Mouse (Mus musculus): ENCODE results near the gene Lrrc8e. TPM values are rescaled to one million over a fixed set of nuclear protein-coding genes. Genes with fewer than 3 reads are reported as not detected.
A peak's percentile ranks its signal among the peaks of the same experiment; 100 is the strongest.

Gene Lrrc8e
- total and polyA plus RNA-seq, 3 experiments = 0.29 to 0.52 (median 0.37) TPM

- no peak overlapping the region for H3K9ac ChIP-seq (ENCODE audit: low read depth, low read length)
- WGBS = 19% methylated on average over 18 of the region's 18 CpGs
- no peaks in the 10 kb centered on the region for H3K36me3 ChIP-seq (ENCODE audit: control insufficient read depth, insufficient read depth, low read length)
- H3K27ac ChIP-seq = no peak overlapping the region
- intact Hi-C loops (cut with DNase I) = no loop called here
- peaks cover 3% of the 10 kb centered on the region; the same call in 1 of the 2 replicates for H3K4me1 ChIP-seq (ENCODE audit: control insufficient read depth, insufficient read depth, low read length)
- no peak overlapping the region for H3K4me3 ChIP-seq
- H3K79me2 ChIP-seq (replicated peaks; ENCODE audit: control insufficient read depth, insufficient read depth, low read length) = no peaks in the 10 kb centered on the region
- TF ChIP-seq CTCF (IDR thresholded peaks at IDR 0.05) = no peak
- no peak for TF ChIP-seq EP300 (IDR thresholded peaks at IDR 0.05; ENCODE audit: insufficient read depth, low read depth, low read length)
- no peak for TF ChIP-seq POLR2A (IDR thresholded peaks at IDR 0.05; ENCODE audit: insufficient read depth, low read depth, low read length)
- H3K27me3 ChIP-seq (ENCODE audit: control insufficient read depth, insufficient read depth, low read length) = peaks cover 17% of the 10 kb centered on the region
- DNase-seq = no peak
Measured at GRCm38 (mm10) chr8:4216296-4216695, 10.3 kb upstream of the Lrrc8e start.

- no peak within 1 kb of the TSS for H3K27ac ChIP-seq
- intact Hi-C loops (cut with DNase I) = no loop called here
- H3K9ac ChIP-seq (ENCODE audit: low read depth, low read length) = no peak within 1 kb of the TSS
- no peaks in the 10 kb centered on the region for H3K36me3 ChIP-seq (ENCODE audit: control insufficient read depth, insufficient read depth, low read length)
- TF ChIP-seq POLR2A (IDR thresholded peaks at IDR 0.05; ENCODE audit: insufficient read depth, low read depth, low read length) (no peak), CTCF (IDR thresholded peaks at IDR 0.05) (no peak), EP300 (IDR thresholded peaks at IDR 0.05; ENCODE audit: insufficient read depth, low read depth, low read length) (no peak)
- H3K27me3 ChIP-seq (ENCODE audit: control insufficient read depth, insufficient read depth, low read length) = peaks cover 17% of the 10 kb centered on the region
- DNase-seq = no peak
- 4% methylated on average over 44 of the region's 44 CpGs for WGBS
- H3K4me1 ChIP-seq (ENCODE audit: control insufficient read depth, insufficient read depth, low read length) = peaks cover 3% of the 10 kb centered on the region; the same call in 1 of the 2 replicates
- 0 out of 2 replicates have a peak within 1 kb of the TSS, but pooled peaks have one; percentile 2 for H3K4me3 ChIP-seq
- H3K79me2 ChIP-seq (replicated peaks; ENCODE audit: control insufficient read depth, insufficient read depth, low read length) = no peaks in the 10 kb centered on the region
Measured at GRCm38 (mm10) chr8:4216791-4217621, 9.6 kb upstream of the Lrrc8e start, which contains the start of gene Prr36. TSS of gene Prr36 (minus strand) at chr8:4217459.

GRCm38 (mm10) chr8:4219617-4220016, 7.0 kb upstream of the Lrrc8e start:
- WGBS = 86% methylated on average over 3 of the region's 3 CpGs
- no peaks in the 10 kb centered on the region for H3K79me2 ChIP-seq (replicated peaks; ENCODE audit: control insufficient read depth, insufficient read depth, low read length)
- no peaks in the 10 kb centered on the region for H3K36me3 ChIP-seq (ENCODE audit: control insufficient read depth, insufficient read depth, low read length)
- no peak overlapping the region for H3K4me3 ChIP-seq
- intact Hi-C loops (cut with DNase I) = no loop called here
- H3K27me3 ChIP-seq (ENCODE audit: control insufficient read depth, insufficient read depth, low read length) = peaks cover 16% of the 10 kb centered on the region
- no peak for DNase-seq
- no peak for TF ChIP-seq EP300 (IDR thresholded peaks at IDR 0.05; ENCODE audit: insufficient read depth, low read depth, low read length)
- TF ChIP-seq POLR2A (IDR thresholded peaks at IDR 0.05; ENCODE audit: insufficient read depth, low read depth, low read length) = no peak
- TF ChIP-seq CTCF (IDR thresholded peaks at IDR 0.05) = no peak
- H3K27ac ChIP-seq = no peak overlapping the region
- H3K9ac ChIP-seq (ENCODE audit: low read depth, low read length) = no peak overlapping the region
- H3K4me1 ChIP-seq (ENCODE audit: control insufficient read depth, insufficient read depth, low read length) = no peaks in the 10 kb centered on the region

- no peaks in the 10 kb centered on the region for H3K4me1 ChIP-seq (ENCODE audit: control insufficient read depth, insufficient read depth, low read length)
- H3K27me3 ChIP-seq (ENCODE audit: control insufficient read depth, insufficient read depth, low read length) = peaks cover 10% of the 10 kb centered on the region
- DNase-seq = no peak
- H3K9ac ChIP-seq (ENCODE audit: low read depth, low read length) = no peak overlapping the region
- H3K27ac ChIP-seq = no peak overlapping the region
- H3K79me2 ChIP-seq (replicated peaks; ENCODE audit: control insufficient read depth, insufficient read depth, low read length) = no peaks in the 10 kb centered on the region
- H3K4me3 ChIP-seq = no peak overlapping the region
- TF ChIP-seq POLR2A (IDR thresholded peaks at IDR 0.05; ENCODE audit: insufficient read depth, low read depth, low read length) (no peak), CTCF (IDR thresholded peaks at IDR 0.05) (no peak), EP300 (IDR thresholded peaks at IDR 0.05; ENCODE audit: insufficient read depth, low read depth, low read length) (no peak)
- H3K36me3 ChIP-seq (ENCODE audit: control insufficient read depth, insufficient read depth, low read length) = no peaks in the 10 kb centered on the region
- intact Hi-C loops (cut with DNase I) = no loop called here
Measured at GRCm38 (mm10) chr8:4222059-4222458, 4.6 kb upstream of the Lrrc8e start.

- no peak overlapping the region for H3K4me3 ChIP-seq
- no peak overlapping the region for H3K27ac ChIP-seq
- TF ChIP-seq CTCF (IDR thresholded peaks at IDR 0.05) (no peak), EP300 (IDR thresholded peaks at IDR 0.05; ENCODE audit: insufficient read depth, low read depth, low read length) (no peak), POLR2A (IDR thresholded peaks at IDR 0.05; ENCODE audit: insufficient read depth, low read depth, low read length) (no peak)
- DNase-seq = no peak
- intact Hi-C loops (cut with DNase I) = no loop called here
- H3K4me1 ChIP-seq (ENCODE audit: control insufficient read depth, insufficient read depth, low read length) = no peaks in the 10 kb centered on the region
- H3K9ac ChIP-seq (ENCODE audit: low read depth, low read length) = no peak overlapping the region
- WGBS = 32% methylated on average over 4 of the region's 4 CpGs
- H3K79me2 ChIP-seq (replicated peaks; ENCODE audit: control insufficient read depth, insufficient read depth, low read length) = no peaks in the 10 kb centered on the region
- peaks cover 1% of the 10 kb centered on the region; the same call in 1 of the 2 replicates for H3K27me3 ChIP-seq (ENCODE audit: control insufficient read depth, insufficient read depth, low read length)
- H3K36me3 ChIP-seq (ENCODE audit: control insufficient read depth, insufficient read depth, low read length) = no peaks in the 10 kb centered on the region
Measured at GRCm38 (mm10) chr8:4226323-4226722, 304 bp upstream of the Lrrc8e start.

GRCm38 (mm10) chr8:4227919-4228318, 1.3 kb downstream of the Lrrc8e start:
- intact Hi-C loops (cut with DNase I) = no loop called here
- H3K36me3 ChIP-seq (ENCODE audit: control insufficient read depth, insufficient read depth, low read length) = no peaks in the 10 kb centered on the region
- TF ChIP-seq EP300 (IDR thresholded peaks at IDR 0.05; ENCODE audit: insufficient read depth, low read depth, low read length) (no peak), CTCF (IDR thresholded peaks at IDR 0.05) (no peak)
- H3K27me3 ChIP-seq (ENCODE audit: control insufficient read depth, insufficient read depth, low read length) = peaks cover 1% of the 10 kb centered on the region; the same call in 1 of the 2 replicates
- no peak for DNase-seq
- no peak overlapping the region for H3K9ac ChIP-seq (ENCODE audit: low read depth, low read length)
- WGBS = 83% methylated on average over 4 of the region's 4 CpGs
- H3K27ac ChIP-seq = no peak overlapping the region
- H3K79me2 ChIP-seq (replicated peaks; ENCODE audit: control insufficient read depth, insufficient read depth, low read length) = no peaks in the 10 kb centered on the region
- H3K4me1 ChIP-seq (ENCODE audit: control insufficient read depth, insufficient read depth, low read length) = no peaks in the 10 kb centered on the region
- no peak overlapping the region for H3K4me3 ChIP-seq

Measured in heart, adult 2 months (tissue).